8 mouse cellular contexts compared by ENCODE assay signal in the genomic region with DNA sequence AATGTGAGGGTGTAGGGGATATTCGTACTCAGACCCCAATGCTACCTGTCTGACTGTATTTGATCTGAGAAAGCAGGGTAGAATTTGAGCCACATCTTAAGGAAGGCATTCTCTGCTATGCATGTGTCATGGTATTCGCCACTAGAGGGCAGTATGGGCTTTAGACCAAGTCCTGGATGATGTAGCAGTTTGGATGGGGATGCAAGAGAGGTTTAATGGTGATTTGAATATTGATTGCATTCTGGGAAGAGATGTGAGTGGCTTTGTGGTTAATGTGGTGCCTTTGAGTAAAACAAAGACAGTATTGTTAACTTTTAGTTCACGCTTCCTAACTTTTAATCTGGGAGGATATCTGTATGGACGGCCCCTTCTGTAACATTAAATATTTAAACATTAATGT. TPM values are rescaled to one million over a fixed set of nuclear protein-coding genes. Genes with fewer than 3 reads are reported as not detected.
DNase-seq lines count a peak whose midpoint lies in the region; ATAC-seq and TF ChIP-seq lines count a peak whose summit lies in the region.

No protein-coding gene starts in this region.

- 40% methylated on average over 4 of the region's 4 CpGs for WGBS in hindbrain, embryonic 10.5 days
- 29% methylated on average over 4 of the region's 4 CpGs for WGBS in hindbrain, embryonic 16.5 days
- WGBS in bone marrow, adult 2 months = 4% methylated on average over 4 of the region's 4 CpGs
- WGBS in embryonic facial prominence, embryonic 14.5 days = 35% methylated on average over 4 of the region's 4 CpGs
- WGBS in kidney, embryonic 14.5 days = 44% methylated on average over 4 of the region's 4 CpGs

- H3K36me3 ChIP-seq in hindbrain, embryonic 10.5 days = 0 out of 2 replicates have a peak, but pooled peaks cover 5% of the 10 kb centered on the region
- 0 out of 2 replicates have a peak, but pooled peaks cover 3% of the 10 kb centered on the region for H3K36me3 ChIP-seq in hindbrain, embryonic 16.5 days (ENCODE audit: control insufficient read depth, insufficient read depth, low read length)
- no peaks in the 10 kb centered on the region for H3K36me3 ChIP-seq in embryonic facial prominence, embryonic 14.5 days (ENCODE audit: control insufficient read depth, insufficient read depth, low read length)
- H3K36me3 ChIP-seq in kidney, embryonic 14.5 days (ENCODE audit: control insufficient read depth, insufficient read depth, low read length) = no peaks in the 10 kb centered on the region

- H3K4me1 ChIP-seq in hindbrain, embryonic 10.5 days (replicated peaks) = peaks cover 15% of the 10 kb centered on the region
- no peaks in the 10 kb centered on the region for H3K4me1 ChIP-seq in hindbrain, embryonic 16.5 days (ENCODE audit: control insufficient read depth, insufficient read depth, low read depth, low read length)
- no peaks in the 10 kb centered on the region for H3K4me1 ChIP-seq in bone marrow, adult 2 months (ENCODE audit: control insufficient read depth, insufficient read depth, low read length)
- H3K4me1 ChIP-seq in embryonic facial prominence, embryonic 14.5 days (ENCODE audit: control insufficient read depth, insufficient read depth, low read length) = peaks cover 9% of the 10 kb centered on the region
- peaks cover 9% of the 10 kb centered on the region; the same call in 1 of the 2 replicates for H3K4me1 ChIP-seq in kidney, embryonic 14.5 days (ENCODE audit: control insufficient read depth, insufficient read depth, low read length)

- no peak for TF ChIP-seq POLR2A in bone marrow, adult 2 months (IDR thresholded peaks at IDR 0.05; ENCODE audit: borderline replicate concordance, control insufficient read depth, low read depth, low read length)

- no peak overlapping the region for H3K9ac ChIP-seq in hindbrain, embryonic 16.5 days (ENCODE audit: low read depth, low read length)
- H3K9ac ChIP-seq in embryonic facial prominence, embryonic 14.5 days (ENCODE audit: low read depth, low read length) = no peak overlapping the region
- H3K9ac ChIP-seq in kidney, embryonic 14.5 days (ENCODE audit: low read depth, low read length) = no peak overlapping the region

- DNase-seq in hindbrain, embryonic 10.5 days (ENCODE audit: low spot score) = peak; percentile 42
- DNase-seq in CD8-positive naive resting alpha-beta T cell, adult 2 months (ENCODE audit: low read depth in 2 of 2, low spot score in 2 of 2) = peak; percentile 58 to 75
- peak; percentile 83 for DNase-seq in embryonic facial prominence, embryonic 14.5 days (ENCODE audit: low spot score)
- peak; percentile 84 for DNase-seq in mesoderm, embryonic 11.5 days (ENCODE audit: low read depth, low spot score)
- peak; percentile 81 for DNase-seq in thymus, postnatal 14 days

- no peak overlapping the region for H3K4me2 ChIP-seq in hindbrain, embryonic 16.5 days (ENCODE audit: low read length)
- H3K4me2 ChIP-seq in embryonic facial prominence, embryonic 14.5 days (ENCODE audit: low read depth, low read length) = no peak overlapping the region
- no peak overlapping the region for H3K4me2 ChIP-seq in kidney, embryonic 14.5 days (replicated peaks; ENCODE audit: low read depth, low read length)

- no peak overlapping the region for H3K27ac ChIP-seq in hindbrain, embryonic 10.5 days
- no peak overlapping the region for H3K27ac ChIP-seq in hindbrain, embryonic 16.5 days (ENCODE audit: low read depth, low read length)
- no peak overlapping the region for H3K27ac ChIP-seq in bone marrow, adult 2 months (ENCODE audit: control insufficient read depth, insufficient read depth, low read depth, low read length, poor library complexity)
- no peak overlapping the region for H3K27ac ChIP-seq in embryonic facial prominence, embryonic 14.5 days (replicated peaks; ENCODE audit: low read depth, low read length)
- no peak overlapping the region for H3K27ac ChIP-seq in kidney, embryonic 14.5 days (ENCODE audit: low read depth, low read length)

- peak; percentile 49 for TF ChIP-seq CTCF in bone marrow, adult 2 months (IDR thresholded peaks at IDR 0.05; ENCODE audit: control insufficient read depth, insufficient read depth, low read length)

- no peak for ATAC-seq in hindbrain, embryonic 16.5 days
- ATAC-seq in embryonic facial prominence, embryonic 14.5 days (ENCODE audit: low read depth) = no peak
- peak; percentile 56; the same call in 1 of the 2 replicates for ATAC-seq in kidney, embryonic 14.5 days (ENCODE audit: low FRiP score, low TSS enrichment)

- H3K9me3 ChIP-seq in hindbrain, embryonic 10.5 days = no peaks in the 10 kb centered on the region
- no peaks in the 10 kb centered on the region for H3K9me3 ChIP-seq in hindbrain, embryonic 16.5 days (ENCODE audit: control insufficient read depth, low read length)
- no peaks in the 10 kb centered on the region for H3K9me3 ChIP-seq in embryonic facial prominence, embryonic 14.5 days (ENCODE audit: control insufficient read depth, low read length)
- no peaks in the 10 kb centered on the region for H3K9me3 ChIP-seq in kidney, embryonic 14.5 days (ENCODE audit: control insufficient read depth, low read length)

- no peaks in the 10 kb centered on the region for H3K27me3 ChIP-seq in hindbrain, embryonic 10.5 days (ENCODE audit: insufficient read depth, poor library complexity, severe bottlenecking)
- no peaks in the 10 kb centered on the region for H3K27me3 ChIP-seq in hindbrain, embryonic 16.5 days (replicated peaks; ENCODE audit: control insufficient read depth, insufficient read depth, low read length)
- H3K27me3 ChIP-seq in embryonic facial prominence, embryonic 14.5 days (replicated peaks; ENCODE audit: control insufficient read depth, insufficient read depth, low read length) = no peaks in the 10 kb centered on the region
- H3K27me3 ChIP-seq in kidney, embryonic 14.5 days (ENCODE audit: control insufficient read depth, insufficient read depth, low read length) = no peaks in the 10 kb centered on the region

- H3K4me3 ChIP-seq in hindbrain, embryonic 10.5 days = no peak overlapping the region
- no peak overlapping the region for H3K4me3 ChIP-seq in hindbrain, embryonic 16.5 days (ENCODE audit: low read length)
- H3K4me3 ChIP-seq in bone marrow, adult 2 months (replicated peaks; ENCODE audit: control insufficient read depth, low read depth, low read length) = no peak overlapping the region
- H3K4me3 ChIP-seq in embryonic facial prominence, embryonic 14.5 days (ENCODE audit: low read depth, low read length) = no peak overlapping the region
- no peak overlapping the region for H3K4me3 ChIP-seq in kidney, embryonic 14.5 days (ENCODE audit: low read length)

RNA-seq across cellular contexts. Expression of gene Gpr171, which starts 22.3 kb away (rescaled TPM):
- 0.76 and 1.5 TPM in 2 replicates for polyA plus RNA-seq in hindbrain, embryonic 10.5 days (2016; fragmentation: Nextera tagmentation; extraction: Ambion mirVana)
- 0.91 and 1.0 TPM in 2 replicates for polyA plus RNA-seq in hindbrain, embryonic 16.5 days (2015; fragmentation: Nextera tagmentation; extraction: Ambion mirVana)
- 2.6 and 5.0 TPM in 2 replicates for polyA plus RNA-seq in bone marrow, adult 2 months (2011; ENCODE audit: insufficient read depth, insufficient read length, low replicate concordance, missing spikeins)
- 0.80 and 1.1 TPM in 2 replicates for polyA plus RNA-seq in embryonic facial prominence, embryonic 14.5 days (2014; fragmentation: Nextera tagmentation; extraction: Ambion mirVana)
- polyA plus RNA-seq in kidney, embryonic 14.5 days (2014; fragmentation: Nextera tagmentation; extraction: Ambion mirVana) = 0.58 and 1.3 TPM in 2 replicates
